Mouse (Mus musculus) liver, embryonic 16.5 days (tissue): ENCODE results near the gene Pcsk5. TPM values are rescaled to one million over a fixed set of nuclear protein-coding genes. Genes with fewer than 3 reads are reported as not detected.

Experiments used
- ATAC-seq: fragments of 200-750 bp; cut with Nextera tagmentation; 2 replicates; pipeline ENCODE4 v1.8.0; 2017; ENCODE audit warnings: low read depth, mild to moderate bottlenecking, moderate number of reproducible peaks, moderate library complexity
- H3K27ac ChIP-seq: fragments of 300-500 bp; sonication (generic); 2 replicates; pipeline ENCODE4 v1.5.1; 2014; ENCODE audit warnings: mild to moderate bottlenecking, low read length
- H3K27me3 ChIP-seq: fragments of 300-500 bp; sonication (generic); 2 replicates; pipeline ENCODE4 v1.6.1; 2014; ENCODE audit warnings: low read depth, low read length, mixed read lengths; ENCODE audit not compliant: control insufficient read depth, insufficient read depth
- H3K36me3 ChIP-seq: fragments of 300-500 bp; sonication (generic); 2 replicates; pipeline ENCODE4 v1.6.1; 2014; ENCODE audit warnings: mild to moderate bottlenecking; ENCODE audit not compliant: control insufficient read depth, insufficient read depth
- H3K4me1 ChIP-seq: fragments of 300-500 bp; sonication (generic); 2 replicates; pipeline ENCODE4 v1.6.1; 2014; ENCODE audit warnings: low read depth, low read length, mixed read lengths; ENCODE audit not compliant: control insufficient read depth
- H3K4me2 ChIP-seq: fragments of 300-500 bp; sonication (generic); 2 replicates; pipeline ENCODE4 v1.6.1; 2014; ENCODE audit warnings: low read depth, low read length, mixed read lengths
- H3K4me3 ChIP-seq: fragments of 300-500 bp; sonication (generic); 2 replicates; pipeline ENCODE4 v1.5.1; 2014; ENCODE audit warnings: low read depth, mild to moderate bottlenecking, low read length
- H3K9ac ChIP-seq: fragments of 300-500 bp; sonication (generic); 2 replicates; pipeline ENCODE4 v1.6.1; 2014; ENCODE audit warnings: low read depth, low read length
- H3K9me3 ChIP-seq: fragments of 300-500 bp; sonication (generic); replicated peaks from 2 replicates; pipeline ENCODE4 v1.6.1; 2016; ENCODE audit warnings: low read length; ENCODE audit not compliant: control insufficient read depth
- WGBS: fragments of 180-500 bp; shearing (Covaris S2); extraction: QIAGEN DNeasy Blood & Tissue Kit; methylation state at CpG from one replicate; pipeline ENCODE4 v1.1.7; 2014; ENCODE audit not compliant: insufficient replicate concordance; 5-methylcytosine and 5-hydroxymethylcytosine counted together
- polyA plus RNA-seq: library from polyadenylated mRNA; unstranded; fragments of >200 nt; fragmentation: Nextera tagmentation; extraction: Ambion mirVana; gene quantifications from 2 replicates; pipeline ENCODE4 v1.2.1, GENCODE M21; 2015

Pcsk5 gene
- polyA plus RNA-seq, 1 experiment from 2014 or later = 2.4 TPM

- H3K27ac ChIP-seq = no peak overlapping the region
- WGBS = 54% methylated on average over 2 of the region's 2 CpGs
- no peaks in the 10 kb centered on the region for H3K9me3 ChIP-seq
- H3K4me2 ChIP-seq = no peak overlapping the region
- no peaks in the 10 kb centered on the region for H3K4me1 ChIP-seq
- no peak overlapping the region for H3K9ac ChIP-seq
- H3K36me3 ChIP-seq = no peaks in the 10 kb centered on the region
- H3K4me3 ChIP-seq = no peak overlapping the region
- no peak for ATAC-seq
- H3K27me3 ChIP-seq = peaks cover 17% of the 10 kb centered on the region
These were observed 4.2 kb upstream of the Pcsk5 start for GRCm38 (mm10) chr19:17841586-17841985.

- Histone ChIP-seq H3K4me3 (no peak overlapping the region), H3K4me1 (no peaks in the 10 kb centered on the region), H3K4me2 (no peak overlapping the region), H3K27me3 (peaks cover 29% of the 10 kb centered on the region), H3K27ac (no peak overlapping the region), H3K9me3 (no peaks in the 10 kb centered on the region), H3K36me3 (no peaks in the 10 kb centered on the region), H3K9ac (no peak overlapping the region)
- WGBS = 9% methylated on average over 1 of the region's 1 CpGs
- ATAC-seq = no peak
These were observed 2.4 kb upstream of the Pcsk5 start for GRCm38 (mm10) chr19:17839856-17840255.

GRCm38 (mm10) chr19:17836566-17837470, 614 bp downstream of the Pcsk5 start:
- H3K27me3 ChIP-seq = peaks cover 29% of the 10 kb centered on the region
- H3K27ac ChIP-seq = no peak overlapping the region
- H3K9ac ChIP-seq = peak overlapping the region; percentile 58
- H3K36me3 ChIP-seq = no peaks in the 10 kb centered on the region
- peak overlapping the region; percentile 62 for H3K4me3 ChIP-seq
- ATAC-seq = peak; percentile 43
- no peaks in the 10 kb centered on the region for H3K9me3 ChIP-seq
- WGBS = under 1% methylated on average over 72 of the region's 72 CpGs
- no peaks in the 10 kb centered on the region for H3K4me1 ChIP-seq
- peak overlapping the region; percentile 55 for H3K4me2 ChIP-seq

GRCm38 (mm10) chr19:17835681-17836565, 1.5 kb downstream of the Pcsk5 start:
- Histone ChIP-seq H3K9me3 (no peaks in the 10 kb centered on the region), H3K27ac (no peak overlapping the region), H3K9ac (0 out of 2 replicates have a peak overlapping the region, but pooled peaks have one; percentile 25), H3K4me2 (peak overlapping the region; percentile 55), H3K27me3 (peaks cover 29% of the 10 kb centered on the region), H3K36me3 (no peaks in the 10 kb centered on the region), H3K4me3 (peak overlapping the region; percentile 62), H3K4me1 (no peaks in the 10 kb centered on the region)
- WGBS = under 1% methylated on average over 28 of the region's 28 CpGs
- no peak for ATAC-seq

GRCm38 (mm10) chr19:17834894-17835293, 2.5 kb downstream of the Pcsk5 start:
- no peak overlapping the region for H3K27ac ChIP-seq
- peaks cover 29% of the 10 kb centered on the region for H3K27me3 ChIP-seq
- H3K4me2 ChIP-seq = no peak overlapping the region
- H3K9ac ChIP-seq = no peak overlapping the region
- no peak overlapping the region for H3K4me3 ChIP-seq
- no peaks in the 10 kb centered on the region for H3K36me3 ChIP-seq
- no peaks in the 10 kb centered on the region for H3K4me1 ChIP-seq
- ATAC-seq = no peak
- H3K9me3 ChIP-seq = no peaks in the 10 kb centered on the region

- WGBS = 76% methylated on average over 2 of the region's 2 CpGs
- Histone ChIP-seq H3K27ac (no peak overlapping the region), H3K4me3 (no peak overlapping the region), H3K9ac (no peak overlapping the region), H3K4me1 (no peaks in the 10 kb centered on the region), H3K36me3 (no peaks in the 10 kb centered on the region), H3K27me3 (peaks cover 10% of the 10 kb centered on the region), H3K9me3 (no peaks in the 10 kb centered on the region), H3K4me2 (no peak overlapping the region)
- no peak for ATAC-seq
These were observed 6.1 kb downstream of the Pcsk5 start for GRCm38 (mm10) chr19:17831376-17831775.

- Histone ChIP-seq H3K9me3 (no peaks in the 10 kb centered on the region), H3K27me3 (no peaks in the 10 kb centered on the region), H3K36me3 (no peaks in the 10 kb centered on the region), H3K4me2 (no peak overlapping the region), H3K4me1 (no peaks in the 10 kb centered on the region), H3K4me3 (no peak overlapping the region), H3K27ac (no peak overlapping the region), H3K9ac (no peak overlapping the region)
- WGBS = 34% methylated on average over 8 of the region's 8 CpGs
- ATAC-seq = no peak
These were observed 9.0 kb downstream of the Pcsk5 start for GRCm38 (mm10) chr19:17828414-17828813.

- no peak overlapping the region for H3K4me2 ChIP-seq
- H3K27ac ChIP-seq = no peak overlapping the region
- H3K9me3 ChIP-seq = no peaks in the 10 kb centered on the region
- no peak overlapping the region for H3K9ac ChIP-seq
- H3K27me3 ChIP-seq = no peaks in the 10 kb centered on the region
- 57% methylated on average over 3 of the region's 3 CpGs for WGBS
- no peak for ATAC-seq
- no peaks in the 10 kb centered on the region for H3K36me3 ChIP-seq
- H3K4me3 ChIP-seq = no peak overlapping the region
- no peaks in the 10 kb centered on the region for H3K4me1 ChIP-seq
These were observed 10.7 kb downstream of the Pcsk5 start for GRCm38 (mm10) chr19:17826694-17827093.

GRCm38 (mm10) chr19:17820046-17820445, 17.4 kb downstream of the Pcsk5 start:
- Histone ChIP-seq H3K36me3 (no peaks in the 10 kb centered on the region), H3K4me1 (no peaks in the 10 kb centered on the region), H3K4me2 (no peak overlapping the region), H3K27ac (no peak overlapping the region), H3K9ac (no peak overlapping the region), H3K27me3 (no peaks in the 10 kb centered on the region), H3K9me3 (no peaks in the 10 kb centered on the region), H3K4me3 (no peak overlapping the region)
- ATAC-seq = no peak
- WGBS = 47% methylated on average over 2 of the region's 2 CpGs
